Mouse (Mus musculus) embryo, embryonic 11.5 days (tissue): ENCODE results near the gene Stox2.

Source experiments
- DNase-seq: peaks from one replicate; pipeline ENCODE4 v3.0.0-alpha.2; 2012; ENCODE audit warnings: low read depth, low spot score

The Stox2 gene

DNA sequence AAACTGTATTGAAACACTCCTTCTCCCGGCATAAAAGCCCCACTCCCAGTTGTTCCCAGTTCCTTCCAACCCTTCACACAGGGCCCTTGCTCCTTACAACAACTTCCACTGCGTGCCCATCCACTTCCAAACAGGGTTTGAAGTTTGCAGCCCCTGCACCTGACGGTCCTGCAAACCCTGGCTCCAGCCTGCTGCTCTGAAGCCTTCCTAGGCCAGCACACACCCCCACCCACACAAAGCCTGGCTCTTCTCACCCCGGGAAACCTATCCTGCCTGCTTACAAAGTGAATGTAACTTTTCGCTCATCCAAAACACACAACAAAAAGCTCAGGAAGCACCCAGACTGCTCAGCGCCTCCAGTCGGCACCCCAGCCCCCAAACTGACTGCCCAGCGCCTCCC, 37.1 kb downstream of the Stox2 start:
- no peak for DNase-seq

DNA sequence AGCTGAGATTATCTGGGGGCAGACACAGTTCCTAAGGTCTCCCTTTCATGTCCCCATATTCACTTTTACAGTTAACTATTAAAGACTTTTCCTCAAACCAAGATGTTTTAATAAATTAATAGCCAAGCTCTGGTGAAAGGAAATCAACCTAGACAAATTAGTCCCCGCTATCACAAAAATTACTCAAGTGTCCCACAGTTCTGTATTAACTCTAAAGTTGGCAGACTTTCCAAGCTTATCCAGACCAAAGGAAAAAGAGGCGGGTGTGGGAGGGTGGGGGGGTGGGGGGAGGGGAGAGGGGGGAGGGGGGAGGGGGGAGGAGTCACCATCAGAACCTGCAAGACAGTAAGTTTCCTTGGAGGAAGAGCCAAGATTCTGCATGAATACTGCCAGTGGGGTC, 41.3 kb downstream of the Stox2 start:
- no peak for DNase-seq

DNA sequence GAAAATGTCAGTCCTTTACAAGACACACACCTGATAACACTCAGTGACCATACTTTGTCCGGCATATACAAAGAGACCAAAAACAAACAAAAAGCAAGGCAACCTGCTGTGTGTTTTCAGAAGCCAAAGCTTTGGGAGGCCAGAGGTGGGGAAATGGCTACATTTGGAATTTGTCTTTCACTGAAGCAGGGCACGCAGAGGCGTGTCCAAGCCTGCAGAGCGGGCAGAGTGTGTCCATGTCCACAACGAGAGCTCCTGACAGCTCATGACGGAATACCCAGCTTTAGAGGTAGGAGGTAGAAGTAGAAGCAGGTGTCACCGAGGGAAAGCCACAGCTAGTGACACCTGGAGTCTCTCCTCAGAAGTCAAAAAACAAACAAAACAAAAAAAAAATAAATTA, 53.2 kb downstream of the Stox2 start:
- DNase-seq, result no peak

DNA sequence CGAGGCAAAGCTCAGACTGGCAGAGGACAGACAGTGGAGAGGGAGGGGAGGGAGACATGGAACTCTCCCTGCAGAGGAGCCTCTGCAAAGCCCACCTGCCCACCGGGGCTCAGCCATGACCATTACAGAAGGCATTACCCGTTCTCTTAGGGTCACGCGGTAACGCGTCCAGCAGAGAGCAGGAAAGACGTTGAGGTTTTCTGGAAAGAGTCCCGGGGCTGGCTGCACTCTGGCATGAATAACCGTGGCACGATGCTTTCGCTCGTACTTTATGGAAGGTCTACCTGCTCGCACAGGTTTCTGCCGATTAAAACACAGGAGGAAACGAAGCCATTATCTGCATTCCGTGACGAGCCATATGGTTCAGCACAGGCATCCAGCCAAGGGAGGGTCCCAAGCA, 53.9 kb downstream of the Stox2 start:
- DNase-seq, result no peak

DNA sequence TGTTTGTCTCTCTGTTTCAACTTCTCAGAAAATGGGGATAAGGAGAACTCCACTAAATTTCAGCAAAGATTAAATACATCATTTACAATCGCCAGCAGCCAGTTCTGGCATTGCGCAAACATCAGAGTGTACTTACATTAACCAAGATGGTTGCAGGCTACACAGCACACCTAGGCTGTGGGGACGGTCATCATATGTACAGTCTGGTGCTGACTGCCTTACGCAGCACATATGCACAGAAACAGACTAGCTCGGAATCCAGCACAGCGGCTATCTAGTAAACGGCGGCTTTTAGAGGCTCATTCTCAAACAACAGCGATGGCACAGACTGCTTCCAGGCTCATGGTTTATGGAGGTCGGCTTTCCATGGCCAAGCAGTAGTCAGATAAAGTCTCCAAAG, 54.3 kb downstream of the Stox2 start:
- DNase-seq, result no peak

DNA sequence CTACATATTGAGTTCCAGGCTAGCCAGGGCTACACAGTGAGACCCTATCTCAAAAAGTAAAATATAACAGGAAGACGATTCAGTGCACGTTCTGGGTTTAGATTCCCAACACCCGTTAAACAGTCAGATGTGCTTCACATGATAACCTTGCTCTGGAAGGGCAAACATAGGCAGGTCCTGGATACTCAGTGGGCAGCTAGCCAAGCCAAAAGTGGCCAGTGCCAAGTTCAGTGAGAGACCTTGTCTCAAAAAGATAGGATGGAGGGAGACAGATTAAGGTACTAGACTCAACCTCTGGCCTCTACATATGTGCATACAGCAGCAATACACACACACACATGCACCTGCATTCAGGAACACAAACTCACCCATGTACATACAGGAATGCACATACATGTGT, 56.7 kb downstream of the Stox2 start:
- DNase-seq, result no peak

DNA sequence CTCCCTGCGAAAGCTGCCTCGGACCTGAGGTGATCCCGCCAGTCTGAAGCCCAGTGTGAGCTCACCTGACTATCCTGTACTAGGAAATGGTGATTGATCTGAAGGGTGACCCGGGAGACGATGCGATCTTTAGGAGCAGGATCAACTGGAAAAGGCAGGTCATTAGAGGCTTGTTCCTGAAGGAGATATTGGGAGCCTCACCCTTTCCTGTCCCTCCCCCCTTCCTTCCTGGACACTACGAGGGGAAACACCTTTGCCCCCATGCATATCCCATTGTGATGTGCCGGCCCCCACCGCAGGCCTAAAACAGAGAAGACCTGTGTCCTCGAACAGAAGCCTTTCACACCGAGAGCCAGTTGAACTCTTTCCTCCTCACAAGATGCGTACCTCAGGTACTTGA, 58.0 kb downstream of the Stox2 start:
- no peak for DNase-seq

DNA sequence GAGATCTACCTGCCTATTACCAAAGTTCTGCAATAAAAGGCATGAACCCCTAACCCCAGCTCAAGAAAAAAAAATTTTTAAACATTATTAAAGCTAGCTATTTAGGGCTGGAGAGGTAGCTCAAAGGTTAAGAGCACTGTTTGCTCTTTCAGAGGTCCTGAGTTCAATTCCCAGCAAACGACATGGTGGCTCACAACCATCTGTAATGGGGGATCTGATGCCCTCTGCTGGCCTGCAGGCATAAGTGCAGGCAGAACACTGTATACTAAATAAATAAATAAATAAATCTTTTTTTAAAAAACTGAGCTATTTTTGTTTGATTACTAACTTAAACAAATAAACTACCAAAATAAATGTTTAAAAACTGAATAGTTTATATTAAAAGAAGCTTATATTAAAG, 60.4 kb downstream of the Stox2 start:
- no peak for DNase-seq

DNA sequence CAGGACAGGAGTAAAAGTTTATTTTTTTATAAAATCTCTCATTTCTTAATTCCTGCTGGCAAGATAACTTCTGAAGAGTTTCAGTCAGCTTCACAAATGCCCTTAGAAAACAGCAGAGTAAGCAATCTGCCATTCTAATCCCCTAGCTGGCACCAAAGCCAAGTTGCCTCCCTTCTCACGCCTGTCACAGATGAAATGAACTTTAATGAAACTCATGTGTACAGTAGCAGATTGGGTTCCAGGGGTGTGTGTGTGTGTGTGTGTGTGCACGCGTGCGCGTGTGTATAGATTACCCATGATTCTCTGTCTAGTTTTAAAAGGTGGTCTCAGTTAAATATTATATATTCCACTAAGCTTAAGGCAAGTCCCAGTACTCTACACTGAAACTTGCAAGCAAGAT, 62.0 kb downstream of the Stox2 start:
- DNase-seq, result no peak

DNA sequence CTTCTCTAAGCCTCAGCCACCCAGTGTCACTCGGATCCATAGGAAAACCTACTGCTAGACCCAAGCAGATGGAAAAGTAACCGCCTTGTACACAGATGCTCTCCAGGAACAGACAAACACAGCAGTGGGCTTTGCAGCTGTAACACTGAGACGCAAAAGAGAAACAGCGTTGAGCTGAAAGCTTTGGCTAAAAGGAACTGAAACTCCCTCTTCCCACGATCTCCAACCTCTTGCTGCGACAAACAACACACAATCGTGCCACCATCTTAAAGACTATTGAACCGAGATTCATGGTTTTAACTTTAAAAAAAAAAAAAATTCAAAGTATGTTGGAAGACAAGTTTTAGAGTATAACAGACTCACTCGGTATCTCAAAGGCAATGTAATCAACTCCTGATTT, 62.5 kb downstream of the Stox2 start:
- DNase-seq, result no peak

DNA sequence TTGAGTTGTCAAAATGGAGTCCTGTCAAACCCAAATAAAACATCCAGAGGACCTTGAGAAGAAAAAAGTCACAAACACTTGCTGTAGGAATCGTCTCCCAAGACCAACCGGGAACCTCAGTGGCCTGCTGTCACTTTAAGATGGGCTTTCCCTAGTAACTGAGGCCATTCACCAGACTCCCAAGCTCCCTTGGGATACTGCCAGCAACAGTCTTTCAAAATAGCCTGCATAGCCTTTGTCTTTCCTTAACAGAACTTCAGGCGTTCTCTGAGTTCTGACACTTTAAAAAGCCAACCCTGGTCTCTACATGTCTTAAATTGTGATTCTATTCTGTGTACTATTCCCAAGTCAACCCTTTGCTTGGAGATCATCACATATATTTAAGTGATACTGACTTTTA, 64.9 kb downstream of the Stox2 start:
- DNase-seq, result no peak

DNA sequence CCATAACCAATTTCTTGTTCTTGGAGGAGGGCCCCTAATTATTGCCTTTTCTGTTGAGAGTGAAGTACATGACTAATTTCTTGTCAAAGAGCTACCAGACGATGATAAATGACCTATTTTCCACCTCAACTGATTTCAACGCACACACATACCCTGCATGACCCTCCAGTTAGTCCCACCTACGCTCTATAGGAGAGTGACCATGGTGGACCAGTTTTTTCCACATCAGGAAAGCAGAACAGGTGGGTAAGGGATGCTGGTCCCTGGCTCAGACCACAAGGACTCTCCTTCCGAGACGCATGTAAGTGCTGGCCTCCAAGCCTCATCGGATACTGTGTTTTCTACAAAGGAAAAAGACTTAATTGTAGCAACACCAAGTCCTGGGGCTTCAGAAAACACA, 65.4 kb downstream of the Stox2 start:
- no peak for DNase-seq

DNA sequence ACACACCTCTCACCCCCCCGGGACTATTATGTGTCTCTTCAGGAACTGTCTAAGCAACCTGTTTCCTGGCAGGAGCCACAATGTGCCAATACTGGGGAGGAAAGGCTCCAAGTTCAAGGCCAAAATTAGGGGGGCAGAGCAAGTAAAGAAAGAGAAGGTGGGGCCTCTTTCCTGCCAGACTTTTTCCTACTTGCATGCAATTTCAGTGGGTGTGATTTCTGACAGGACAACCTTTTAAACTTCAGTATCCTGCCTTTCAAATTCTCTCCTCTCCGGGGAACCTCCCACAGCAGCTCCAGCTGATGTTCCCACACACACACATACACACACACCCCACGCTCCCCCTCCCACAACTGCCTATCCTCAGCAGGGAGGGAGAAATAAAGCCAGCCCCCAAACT, 66.1 kb downstream of the Stox2 start:
- no peak for DNase-seq

DNA sequence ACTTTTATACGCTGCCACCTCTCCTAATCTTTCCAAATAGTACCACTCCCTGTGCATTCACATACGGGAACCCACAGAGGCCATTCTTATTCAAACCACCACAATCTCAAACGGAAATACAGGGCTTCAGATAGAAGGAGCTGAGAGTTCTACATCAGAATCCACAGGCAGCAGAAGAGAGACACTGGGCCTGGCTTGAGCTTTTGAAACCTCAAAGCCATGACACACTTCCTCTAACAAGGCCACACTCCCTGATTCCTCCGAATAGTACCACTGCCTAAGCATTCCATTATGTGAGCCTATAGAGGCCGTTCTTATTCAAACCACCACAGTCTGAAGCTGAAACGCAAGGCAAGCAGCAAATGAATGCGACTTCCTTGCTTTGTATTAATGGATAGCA, 69.5 kb downstream of the Stox2 start:
- DNase-seq, result no peak

DNA sequence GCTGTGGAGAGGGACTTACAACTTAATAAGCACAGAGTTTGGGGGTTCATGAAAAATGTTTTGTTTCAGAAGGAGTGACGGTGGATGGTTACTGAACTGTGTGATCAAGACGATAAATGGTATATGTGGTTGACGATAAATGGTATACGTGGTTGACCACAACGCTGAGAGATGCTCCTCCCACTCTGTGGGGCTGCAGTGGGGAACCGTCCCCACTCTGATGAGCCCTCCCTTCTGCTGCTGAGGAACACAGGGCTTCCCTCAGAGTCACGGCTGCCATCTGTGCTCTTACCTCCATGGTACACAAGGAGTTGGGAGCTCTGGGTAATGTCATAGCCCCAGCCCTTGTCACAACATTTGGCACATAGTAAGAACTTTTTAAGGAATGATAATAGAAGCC, 72.4 kb downstream of the Stox2 start:
- no peak for DNase-seq

DNA sequence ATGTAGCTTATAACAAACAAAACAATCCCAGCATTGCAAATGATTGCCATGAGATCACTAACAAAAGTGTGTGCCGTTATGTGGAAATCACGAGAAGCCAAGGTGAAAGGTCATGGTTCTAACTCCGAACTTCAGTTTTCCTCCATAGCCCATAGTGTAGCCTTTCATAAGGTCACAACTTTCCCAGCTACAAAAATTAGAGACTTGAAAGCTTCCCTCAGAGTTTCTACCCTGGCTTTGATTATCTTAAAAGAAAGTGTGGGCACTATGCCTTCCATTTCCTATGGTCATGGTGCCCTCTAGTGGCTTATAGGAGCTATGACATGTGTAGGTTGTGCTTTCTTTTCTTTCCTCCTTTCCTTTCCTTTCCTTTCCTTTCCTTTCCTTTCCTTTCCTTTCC, 74.6 kb downstream of the Stox2 start:
- DNase-seq, result peak; percentile 56

DNA sequence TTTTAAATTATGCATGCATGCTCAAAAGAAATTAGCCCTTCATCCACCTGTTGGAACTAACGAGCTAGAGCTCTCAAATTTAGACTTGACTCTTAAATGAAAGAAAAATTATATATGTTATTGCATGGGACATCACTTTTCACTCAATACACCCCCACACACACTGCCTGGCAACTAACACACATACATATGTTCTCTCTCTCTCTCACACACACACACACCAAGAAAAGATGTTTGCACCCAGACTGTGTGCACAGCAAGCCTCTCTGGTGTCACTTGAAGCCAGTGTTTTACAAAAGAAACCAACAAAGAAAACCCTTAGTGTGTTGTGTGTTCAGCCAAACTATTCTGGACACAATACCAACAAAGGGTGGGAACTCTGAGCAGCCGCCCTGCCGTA, 75.1 kb downstream of the Stox2 start:
- DNase-seq, result no peak

DNA sequence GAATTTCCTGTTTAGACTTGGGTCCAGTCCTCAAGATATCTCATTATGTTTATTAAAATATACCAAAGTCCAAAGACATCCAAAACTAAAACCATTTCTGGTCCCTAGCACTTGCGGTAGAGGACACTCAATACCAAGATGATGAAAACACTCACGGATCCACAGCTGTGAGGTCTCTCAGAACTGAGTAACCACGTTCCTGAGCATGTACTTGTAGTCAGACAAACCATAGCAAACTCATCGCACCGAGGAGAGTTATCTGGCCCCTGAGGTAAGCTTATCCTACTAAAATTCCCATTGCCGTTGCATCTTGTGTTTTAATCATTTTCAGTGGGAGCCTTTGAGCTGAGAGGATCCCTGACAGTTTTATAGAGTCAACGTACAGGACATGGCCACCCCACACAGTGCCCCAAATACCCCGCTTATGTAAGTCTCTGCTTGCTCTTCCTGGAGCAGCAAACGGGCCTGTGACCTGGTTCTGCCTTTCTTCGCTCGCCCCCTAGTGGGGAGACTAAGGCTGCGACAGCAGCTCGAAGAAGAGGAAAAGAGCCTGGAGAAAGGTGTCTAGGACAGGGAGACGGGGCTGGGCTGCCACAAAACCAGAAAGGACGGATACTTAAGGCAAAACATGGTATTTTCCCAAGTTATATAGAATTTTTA, 75.6 kb downstream of the Stox2 start:
- DNase-seq, result peak; percentile 73

DNA sequence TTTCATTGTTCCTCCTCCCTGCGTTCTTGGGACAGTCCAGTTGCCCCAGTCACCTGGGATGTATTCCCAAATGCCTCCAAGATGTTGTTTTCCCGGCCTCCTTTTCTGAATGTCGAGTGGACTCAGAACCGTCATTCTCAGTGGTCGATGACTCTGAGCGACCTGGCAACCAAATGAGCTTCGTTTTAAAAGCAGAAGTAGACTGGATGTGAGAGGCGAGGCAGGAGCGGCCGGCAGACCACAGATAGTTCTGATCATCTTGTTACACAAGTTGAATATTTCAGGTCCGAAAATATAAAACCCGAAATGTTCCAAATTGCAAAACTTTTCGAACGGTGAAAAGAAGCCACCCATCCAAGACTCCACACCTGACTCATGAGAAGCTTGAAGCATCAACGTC, 76.2 kb downstream of the Stox2 start:
- no peak for DNase-seq

DNA sequence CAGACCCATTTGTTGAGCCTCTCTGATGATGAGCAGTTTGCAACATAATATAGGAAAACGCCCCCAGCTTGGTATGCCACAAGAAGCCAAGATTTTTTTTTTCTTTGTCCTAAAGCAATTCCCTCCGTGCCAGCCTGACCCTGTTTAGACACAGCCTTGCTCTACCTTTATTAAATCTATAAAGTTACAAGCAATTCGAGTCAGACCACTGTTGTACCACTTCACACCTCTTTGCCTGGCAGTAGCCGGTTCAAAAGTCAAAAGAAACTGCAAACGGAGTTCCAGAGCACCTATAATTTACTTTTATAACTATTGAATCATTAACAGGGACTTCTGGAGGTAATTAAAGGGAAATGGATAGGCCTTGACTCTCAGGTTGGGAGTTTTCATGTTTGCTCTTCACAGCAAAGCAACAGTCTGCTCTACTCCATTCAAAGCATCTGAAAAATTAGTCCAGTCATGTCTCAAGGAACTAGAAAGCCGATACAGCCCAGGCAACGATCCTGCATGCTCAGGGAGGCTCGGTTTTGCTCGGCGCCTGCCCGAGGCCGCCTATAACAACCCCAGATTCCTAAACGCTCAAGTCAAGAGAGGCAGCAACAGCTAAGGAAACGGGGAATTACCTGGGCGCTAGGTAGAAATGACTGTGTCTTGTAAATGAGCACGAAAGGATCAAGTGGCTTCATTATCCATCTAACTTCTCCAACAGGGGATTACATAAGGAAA, 77.0 kb downstream of the Stox2 start:
- DNase-seq, result no peak

DNA sequence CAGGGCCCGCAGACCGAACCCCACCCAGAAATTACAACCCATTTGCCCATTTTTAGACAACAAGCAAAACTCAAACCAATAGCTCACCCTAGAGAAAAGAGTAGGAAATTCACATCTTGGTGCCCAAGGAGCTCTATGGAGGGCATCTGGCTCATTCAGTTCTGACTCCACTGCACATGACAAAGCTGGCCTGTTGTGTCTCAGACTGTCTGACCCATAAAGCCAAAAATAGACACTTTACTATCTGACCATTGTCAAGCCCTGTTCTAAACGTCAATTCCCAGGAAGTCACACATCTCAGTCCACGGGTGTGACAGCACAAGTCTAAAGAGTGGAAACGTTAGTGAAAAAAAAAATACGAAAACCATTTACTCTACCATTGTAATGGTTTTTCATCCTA, 79.1 kb downstream of the Stox2 start:
- no peak for DNase-seq

DNA sequence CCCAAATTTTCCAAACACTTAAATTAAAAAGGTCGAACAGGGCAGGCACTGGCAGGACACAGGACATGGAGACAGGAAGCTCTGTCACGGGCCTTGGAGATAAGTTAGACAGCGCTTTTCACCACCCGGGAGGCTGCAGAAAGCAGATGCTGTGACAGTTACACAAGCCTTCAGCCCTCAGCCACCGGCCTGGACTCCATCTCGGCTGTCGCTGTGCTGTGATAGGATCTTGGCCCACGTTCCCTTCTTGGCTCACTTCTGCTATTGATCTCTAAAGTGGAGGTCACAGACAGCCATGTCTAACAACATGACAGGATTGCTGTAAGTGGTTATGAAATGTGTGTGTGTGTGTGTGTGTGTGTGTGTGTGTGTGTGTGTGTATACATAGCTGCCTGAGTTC, 82.9 kb downstream of the Stox2 start:
- no peak for DNase-seq

DNA sequence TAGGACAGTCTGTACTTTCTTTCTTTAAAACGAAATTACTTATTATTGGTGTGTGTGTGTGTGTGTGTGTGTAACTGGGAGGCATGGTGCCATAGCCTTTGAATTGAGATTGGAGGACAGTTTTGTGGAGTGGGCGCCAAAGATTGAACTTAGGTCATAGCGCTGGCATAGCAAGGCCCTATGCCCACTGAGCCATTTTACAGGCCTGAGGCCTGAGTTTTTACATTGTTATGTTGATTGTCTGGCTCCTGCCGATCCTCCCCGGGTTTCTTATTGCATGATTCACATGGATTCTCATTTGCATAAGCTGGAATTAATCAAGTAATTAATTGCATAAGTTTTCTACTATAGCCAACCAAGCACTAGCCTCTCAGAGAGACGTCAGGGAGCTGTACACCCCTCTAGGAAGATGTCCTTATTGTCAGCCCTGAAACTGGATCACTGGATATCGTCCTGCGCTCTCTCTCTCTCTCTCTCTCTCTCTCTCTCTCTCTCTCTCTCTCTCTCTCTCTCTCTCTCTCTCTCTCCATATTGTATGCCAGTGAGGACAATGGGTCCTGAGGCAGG, 90.7 kb downstream of the Stox2 start:
- DNase-seq, result no peak
